Mouse (Mus musculus): Measurements from ENCODE around the gene Slc5a8.

Gene Slc5a8

GRCm38 (mm10) chr10:88885632-88886090 lies at the start of gene Slc5a8:
Slc5a8 (plus strand) TSS chr10:88885992.
- peak; percentile 8 for DNase-seq (ENCODE audit: low spot score)

- no peak for DNase-seq (ENCODE audit: low spot score)
Measured at GRCm38 (mm10) chr10:88848876-88849476, 36.8 kb upstream of the Slc5a8 start.

GRCm38 (mm10) chr10:88849976-88850375 lies 35.8 kb upstream of the Slc5a8 start:
- no peak for DNase-seq (ENCODE audit: low spot score)

GRCm38 (mm10) chr10:88853326-88853725 lies 32.5 kb upstream of the Slc5a8 start:
- DNase-seq (ENCODE audit: low spot score), result no peak

GRCm38 (mm10) chr10:88860911-88861310 lies 24.9 kb upstream of the Slc5a8 start:
- DNase-seq (ENCODE audit: low spot score), result no peak

GRCm38 (mm10) chr10:88861416-88861815 lies 24.4 kb upstream of the Slc5a8 start:
- no peak for DNase-seq (ENCODE audit: low spot score)

- no peak for DNase-seq (ENCODE audit: low spot score)
Measured at GRCm38 (mm10) chr10:88862293-88862692, 23.5 kb upstream of the Slc5a8 start.

- no peak for DNase-seq (ENCODE audit: low spot score)
Measured at GRCm38 (mm10) chr10:88866017-88866416, 19.8 kb upstream of the Slc5a8 start.

- no peak for DNase-seq (ENCODE audit: low spot score)
Measured at GRCm38 (mm10) chr10:88874870-88875269, 10.9 kb upstream of the Slc5a8 start.

GRCm38 (mm10) chr10:88877421-88877820 lies 8.4 kb upstream of the Slc5a8 start:
- no peak for DNase-seq (ENCODE audit: low spot score)

GRCm38 (mm10) chr10:88883721-88884120 lies 2.1 kb upstream of the Slc5a8 start:
- no peak for DNase-seq (ENCODE audit: low spot score)

GRCm38 (mm10) chr10:88884836-88885235 lies 956 bp upstream of the Slc5a8 start:
- DNase-seq (ENCODE audit: low spot score), result no peak

GRCm38 (mm10) chr10:88886114-88886513 lies 322 bp downstream of the Slc5a8 start:
- DNase-seq (ENCODE audit: low spot score), result peak; percentile 10

- DNase-seq (ENCODE audit: low spot score), result no peak
Measured at GRCm38 (mm10) chr10:88888376-88888775, 2.6 kb downstream of the Slc5a8 start.

GRCm38 (mm10) chr10:88891410-88891809 lies 5.6 kb downstream of the Slc5a8 start:
- DNase-seq (ENCODE audit: low spot score), result no peak

GRCm38 (mm10) chr10:88892560-88893087 lies 6.8 kb downstream of the Slc5a8 start:
- no peak for DNase-seq (ENCODE audit: low spot score)

GRCm38 (mm10) chr10:88897032-88897431 lies 11.2 kb downstream of the Slc5a8 start:
- no peak for DNase-seq (ENCODE audit: low spot score)

- DNase-seq (ENCODE audit: low spot score), result no peak
Measured at GRCm38 (mm10) chr10:88949649-88950296, 64.0 kb downstream of the Slc5a8 start.

GRCm38 (mm10) chr10:88950297-88950653 lies 64.5 kb downstream of the Slc5a8 start:
- DNase-seq (ENCODE audit: low spot score), result no peak

- no peak for DNase-seq (ENCODE audit: low spot score)
Measured at GRCm38 (mm10) chr10:88960791-88961190, 75.0 kb downstream of the Slc5a8 start.

GRCm38 (mm10) chr10:88968586-88968985 lies 82.8 kb downstream of the Slc5a8 start:
- DNase-seq (ENCODE audit: low spot score), result no peak

- DNase-seq (ENCODE audit: low spot score), result no peak
Measured at GRCm38 (mm10) chr10:88970951-88971725, 85.3 kb downstream of the Slc5a8 start.

- DNase-seq (ENCODE audit: low spot score), result no peak
Measured at GRCm38 (mm10) chr10:88978932-88979331, 93.1 kb downstream of the Slc5a8 start.

Data from embryo, embryonic 10.5 days (tissue).